Comparison of ENCODE assay signal across 8 mouse cellular contexts in the genomic region with DNA sequence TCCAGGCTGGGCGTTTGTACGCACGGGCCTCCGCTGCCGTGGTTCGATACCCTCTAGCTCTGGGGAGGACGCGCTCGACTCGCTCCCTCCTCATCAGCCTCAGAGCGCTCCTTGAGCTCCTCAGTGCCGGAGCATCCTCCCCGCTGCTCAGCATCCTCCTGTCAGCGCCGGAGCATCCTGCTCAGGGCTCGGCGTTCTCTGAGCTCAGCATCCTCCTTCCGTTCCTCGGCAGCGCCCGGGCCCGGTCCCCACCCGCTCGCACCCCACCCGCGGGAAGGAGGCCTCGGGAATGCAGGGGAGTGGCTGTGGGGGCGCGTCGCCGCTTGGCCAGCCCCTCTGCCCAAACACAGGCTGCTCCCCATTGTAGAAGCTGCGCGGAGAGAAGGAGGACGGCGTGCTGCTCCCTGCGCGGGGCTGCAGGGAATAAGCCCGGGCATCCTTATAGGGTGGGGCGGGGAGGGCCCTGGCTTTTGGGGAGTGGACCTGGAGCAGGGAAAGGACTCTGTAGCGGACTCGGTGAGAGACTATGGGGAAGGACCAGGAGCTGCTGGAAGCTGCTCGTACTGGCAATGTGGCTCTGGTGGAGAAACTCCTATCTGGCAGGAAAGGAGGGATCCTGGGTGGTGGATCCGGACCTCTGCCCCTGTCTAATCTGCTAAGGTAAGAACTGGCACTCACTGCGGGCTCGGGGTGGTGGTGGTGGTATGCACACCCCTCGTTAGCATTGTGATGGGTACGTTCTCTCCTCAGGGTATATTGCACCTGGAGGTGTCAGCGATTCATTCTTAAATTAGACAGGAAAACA. TPM values are rescaled to one million over a fixed set of nuclear protein-coding genes. Genes with fewer than 3 reads are reported as not detected.
A peak's percentile ranks its signal among the peaks of the same experiment; 100 is the strongest.
DNase-seq lines count a peak whose midpoint lies in the region; ATAC-seq lines count a peak whose summit lies in the region.

A gene (plus strand): TSS at position 364 of the 805 bp plus-strand sequence.

- no peaks in the 10 kb centered on the region for H3K27me3 ChIP-seq in forebrain, embryonic 13.5 days
- no peaks in the 10 kb centered on the region for H3K27me3 ChIP-seq in hindbrain, embryonic 12.5 days

- peak within 1 kb of the TSS; percentile 95 for H3K27ac ChIP-seq in forebrain, embryonic 13.5 days
- H3K27ac ChIP-seq in hindbrain, embryonic 12.5 days, result peak within 1 kb of the TSS; percentile 94

- no peaks in the 10 kb centered on the region for H3K36me3 ChIP-seq in forebrain, embryonic 13.5 days (ENCODE audit: poor library complexity, severe bottlenecking)
- no peaks in the 10 kb centered on the region for H3K36me3 ChIP-seq in hindbrain, embryonic 12.5 days

- peak within 1 kb of the TSS; percentile 92 for H3K9ac ChIP-seq in forebrain, embryonic 13.5 days
- peak within 1 kb of the TSS; percentile 81 for H3K9ac ChIP-seq in hindbrain, embryonic 12.5 days

- peak within 1 kb of the TSS; percentile 82 for H3K4me2 ChIP-seq in forebrain, embryonic 13.5 days
- peak within 1 kb of the TSS; percentile 81 for H3K4me2 ChIP-seq in hindbrain, embryonic 12.5 days (replicated peaks)

- peak within 1 kb of the TSS; percentile 70 for H3K4me3 ChIP-seq in forebrain, embryonic 13.5 days
- H3K4me3 ChIP-seq in hindbrain, embryonic 12.5 days, result peak within 1 kb of the TSS; percentile 77

- H3K4me1 ChIP-seq in forebrain, embryonic 13.5 days, result peaks cover 20% of the 10 kb centered on the region
- 0 out of 2 replicates have a peak, but pooled peaks cover 2% of the 10 kb centered on the region for H3K4me1 ChIP-seq in hindbrain, embryonic 12.5 days

- DNase-seq in T-cell, adult 2 months (ENCODE audit: low spot score), result peak; percentile 2
- peak; percentile 74 to 83 for DNase-seq in left cerebral cortex, adult 18-20 months (ENCODE audit: low spot score in 2 of 2)
- peak; percentile 85 for DNase-seq in right cerebral cortex, postnatal 25 days
- no peak for DNase-seq in spleen, postnatal 10 days (ENCODE audit: low spot score in 2 of 2)

- under 1% methylated on average over 42 of the region's 48 CpGs for WGBS in forebrain, embryonic 13.5 days
- under 1% methylated on average over 48 of the region's 48 CpGs for WGBS in hindbrain, embryonic 12.5 days

- ATAC-seq in cerebellum, adult (ENCODE audit: insufficient number of reproducible peaks, low FRiP score, low TSS enrichment), result peak; percentile 79
- peak; percentile 84 for ATAC-seq in forebrain, embryonic 13.5 days
- ATAC-seq in hindbrain, embryonic 12.5 days (ENCODE audit: low FRiP score), result peak; percentile 90
- peak; percentile 7; the same call in 1 of the 2 replicates for ATAC-seq in megakaryocyte, adult 5-6 weeks (ENCODE audit: poor library complexity, severe bottlenecking)

- no peaks in the 10 kb centered on the region for H3K9me3 ChIP-seq in forebrain, embryonic 13.5 days (replicated peaks)
- no peaks in the 10 kb centered on the region for H3K9me3 ChIP-seq in hindbrain, embryonic 12.5 days (replicated peaks)

RNA-seq across cellular contexts. Expression of the gene that starts here (rescaled TPM):
- 28.7 and 39.5 TPM in 2 replicates for polyA plus RNA-seq in forebrain, embryonic 13.5 days (2015; fragmentation: Nextera tagmentation; extraction: Ambion mirVana)
- 26.1 and 26.2 TPM in 2 replicates for polyA plus RNA-seq in hindbrain, embryonic 12.5 days (2016; fragmentation: Nextera tagmentation; extraction: Ambion mirVana)
- total RNA-seq in left cerebral cortex, adult 18-20 months (2021), result 100 to 1,000 TPM; 437 to 438 TPM
- not detected in 2 replicates for total RNA-seq in megakaryocyte, adult 5-6 weeks (2015)
- not detected in 2 replicates for total RNA-seq in megakaryocyte, adult 5-6 weeks (2017)

Comparison
In these comparisons a context has a peak if more than half of its experiments do, and no peak if none do; other contexts are left out.
1. RNA of the gene that starts here (total RNA-seq): 437 to 438 TPM in left cerebral cortex, adult 18-20 months; not detected in megakaryocyte, adult 5-6 weeks; every median in the first group is over 100 times any median in the second.
2. Peak in ATAC-seq in megakaryocyte, adult 5-6 weeks; RNA of the gene not detected or under 1 TPM.
3. DNase-seq: peak in T-cell, adult 2 months (single experiment), left cerebral cortex, adult 18-20 months (2 of 2) and right cerebral cortex, postnatal 25 days (single experiment); none in spleen, postnatal 10 days (0 of 2).
4. ATAC-seq: peak in every context shown above with its lines; median percentile 90 in hindbrain, embryonic 12.5 days; 84 in forebrain, embryonic 13.5 days; 79 in cerebellum, adult; 7 in megakaryocyte, adult 5-6 weeks.